In the genomic region with DNA sequence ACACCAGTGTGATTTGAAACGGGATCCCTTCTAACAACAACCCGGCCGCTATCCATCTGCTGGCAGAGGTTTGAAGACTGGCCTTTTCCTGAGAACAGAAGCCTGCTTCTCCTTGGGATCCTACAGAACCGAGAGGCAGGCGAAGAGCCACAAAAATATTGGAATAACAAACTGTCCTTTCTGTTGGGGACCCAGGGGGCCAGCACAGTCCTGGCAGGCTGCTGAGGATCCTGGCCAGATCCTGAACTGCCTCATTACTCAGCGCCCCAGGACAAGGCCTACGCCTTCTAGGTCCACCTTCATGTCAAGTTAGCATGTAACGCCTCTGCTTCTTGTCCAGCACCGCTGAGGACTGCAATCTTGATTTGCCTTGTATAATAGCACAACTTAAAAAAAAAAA, we compare ENCODE assay signal across 13 mouse cellular contexts.
A peak's percentile ranks its signal among the peaks of the same experiment; 100 is the strongest.
DNase-seq lines count a peak whose midpoint lies in the region; ATAC-seq lines count a peak whose summit lies in the region.
"Had no signal": no experiment of that assay in that cellular context is flagged by ENCODE, and none has a peak within 500 bp of the region (broad histone marks: within the 10 kb centered on the region; RNA-seq: fewer than 3 reads in every experiment).

No protein-coding gene starts in this region.

- no peak overlapping the region for H3K27ac ChIP-seq in kidney, embryonic 14.5 days (ENCODE audit: low read depth, low read length)
- H3K27ac ChIP-seq in brown adipose tissue, adult 24 weeks (replicated peaks; ENCODE audit: low read depth, low read length), result peak overlapping the region; percentile 78
- no peak overlapping the region for H3K27ac ChIP-seq in liver, embryonic 12.5 days
- H3K27ac ChIP-seq: kidney, embryonic 15.5 days; limb, embryonic 13.5 days; lung, embryonic 15.5 days had no signal

- H3K27me3 ChIP-seq in kidney, embryonic 14.5 days (ENCODE audit: control insufficient read depth, insufficient read depth, low read length), result no peaks in the 10 kb centered on the region
- H3K27me3 ChIP-seq in liver, embryonic 12.5 days (replicated peaks), result no peaks in the 10 kb centered on the region
- H3K27me3 ChIP-seq: kidney, embryonic 15.5 days; limb, embryonic 13.5 days; lung, embryonic 15.5 days had no signal

- no peaks in the 10 kb centered on the region for H3K9me3 ChIP-seq in kidney, embryonic 14.5 days (ENCODE audit: control insufficient read depth, low read length)
- no peaks in the 10 kb centered on the region for H3K9me3 ChIP-seq in liver, embryonic 12.5 days (replicated peaks)
- H3K9me3 ChIP-seq: kidney, embryonic 15.5 days; limb, embryonic 13.5 days; lung, embryonic 15.5 days had no signal

- peak; percentile 18 for DNase-seq in kidney, adult 18-20 months
- DNase-seq in cerebellum, postnatal 14 days, result peak; percentile 24 to 34
- DNase-seq in heart, postnatal 10 days, result peak; percentile 50 to 60
- DNase-seq in embryo, embryonic 9.5 days (ENCODE audit: extremely low spot score), result no peak
- DNase-seq in thymus, postnatal 10 days (ENCODE audit: low spot score in 2 of 2), result no peak
- DNase-seq: right cerebral cortex, postnatal 4 days had no signal

- no peak overlapping the region for H3K4me3 ChIP-seq in kidney, embryonic 14.5 days (ENCODE audit: low read length)
- no peak overlapping the region for H3K4me3 ChIP-seq in brown adipose tissue, adult 24 weeks (ENCODE audit: insufficient read depth, low read depth, low read length)
- H3K4me3 ChIP-seq in liver, embryonic 12.5 days, result no peak overlapping the region
- H3K4me3 ChIP-seq: kidney, embryonic 15.5 days; limb, embryonic 13.5 days; lung, embryonic 15.5 days had no signal

- intact Hi-C loops in heart, postnatal 10 days (cut with DNase I), result no loop called here

- H3K4me2 ChIP-seq in kidney, embryonic 14.5 days (replicated peaks; ENCODE audit: low read depth, low read length), result no peak overlapping the region
- H3K4me2 ChIP-seq in liver, embryonic 12.5 days, result no peak overlapping the region
- H3K4me2 ChIP-seq: kidney, embryonic 15.5 days; limb, embryonic 13.5 days; lung, embryonic 15.5 days had no signal

- no peak for ATAC-seq in kidney, embryonic 14.5 days (ENCODE audit: low FRiP score, low TSS enrichment)
- ATAC-seq in liver, embryonic 12.5 days, result no peak
- ATAC-seq: hindbrain, embryonic 16.5 days had no signal

- no peaks in the 10 kb centered on the region for H3K36me3 ChIP-seq in kidney, embryonic 14.5 days (ENCODE audit: control insufficient read depth, insufficient read depth, low read length)
- no peaks in the 10 kb centered on the region for H3K36me3 ChIP-seq in liver, embryonic 12.5 days
- H3K36me3 ChIP-seq: kidney, embryonic 15.5 days; limb, embryonic 13.5 days; lung, embryonic 15.5 days had no signal

- WGBS in kidney, embryonic 14.5 days, result 52% methylated on average over 9 of the region's 9 CpGs
- 74% methylated on average over 9 of the region's 9 CpGs for WGBS in liver, embryonic 12.5 days (ENCODE audit: insufficient replicate concordance)

- H3K9ac ChIP-seq in kidney, embryonic 14.5 days (ENCODE audit: low read depth, low read length), result no peak overlapping the region
- H3K9ac ChIP-seq in liver, embryonic 12.5 days, result no peak overlapping the region
- H3K9ac ChIP-seq: kidney, embryonic 15.5 days; limb, embryonic 13.5 days; lung, embryonic 15.5 days had no signal

- 0 out of 2 replicates have a peak, but pooled peaks cover 3% of the 10 kb centered on the region for H3K4me1 ChIP-seq in kidney, embryonic 14.5 days (ENCODE audit: control insufficient read depth, insufficient read depth, low read length)
- H3K4me1 ChIP-seq in brown adipose tissue, adult 24 weeks (ENCODE audit: control insufficient read depth, insufficient read depth, insufficient read length, low read length), result peaks cover 8% of the 10 kb centered on the region
- no peaks in the 10 kb centered on the region for H3K4me1 ChIP-seq in liver, embryonic 12.5 days
- H3K4me1 ChIP-seq: limb, embryonic 13.5 days; lung, embryonic 15.5 days had no signal

Comparison
In these comparisons a context has a peak if more than half of its experiments do, and no peak if none do; other contexts are left out.
1. DNase-seq: peak in kidney, adult 18-20 months (single experiment), cerebellum, postnatal 14 days (2 of 2) and heart, postnatal 10 days (2 of 2); none in embryo, embryonic 9.5 days (single experiment) and thymus, postnatal 10 days (0 of 2).